Mouse (Mus musculus) G1E (cell line): Measurements from ENCODE around the gene Gm45062. TPM values are rescaled to one million over a fixed set of nuclear protein-coding genes. Genes with fewer than 3 reads are reported as not detected.

Source experiments
- ATAC-seq: 2 replicates; pipeline ENCODE4 v1.8.0; 2016; ENCODE audit warnings: mild to moderate bottlenecking; ENCODE audit not compliant: insufficient number of reproducible peaks, poor library complexity, low FRiP score, severe bottlenecking; ENCODE audit errors: extremely low read depth
- DNase-seq: peaks from one replicate; pipeline ENCODE4 v3.0.0; 2012; ENCODE audit warnings: low spot score
- H3K27me3 ChIP-seq: 2 replicates; pipeline ENCODE4 v1.6.1; 2012; ENCODE audit warnings: mild to moderate bottlenecking, low read length, inconsistent platforms; ENCODE audit not compliant: insufficient read depth
- H3K36me3 ChIP-seq: replicated peaks from 2 replicates; pipeline ENCODE3; 2012; ENCODE audit warnings: mild to moderate bottlenecking, inconsistent platforms
- H3K4me1 ChIP-seq: 2 replicates; pipeline ENCODE4 v1.6.1; 2012; ENCODE audit warnings: low read depth, low read length, inconsistent platforms, mixed read lengths; ENCODE audit not compliant: insufficient read depth
- H3K4me3 ChIP-seq: 2 replicates; pipeline ENCODE4 v1.5.1; 2012; ENCODE audit warnings: low read depth, mild to moderate bottlenecking, inconsistent platforms, low read length, moderate library complexity, mixed read lengths
- H3K9me3 ChIP-seq: replicated peaks from 2 replicates; pipeline ENCODE4 v1.6.1; 2012; ENCODE audit warnings: inconsistent platforms
- CTCF ChIP-seq: IDR thresholded peaks from 2 replicates; pipeline ENCODE4 v1.5.1; 2012; ENCODE audit warnings: low read depth, low read length, inconsistent platforms, mixed read lengths
- GATA1 ChIP-seq: IDR thresholded peaks from 2 replicates; pipeline ENCODE4 v1.6.1; 2012; ENCODE audit warnings: borderline replicate concordance, low read length, inconsistent platforms, mixed read lengths
- GATA2 ChIP-seq: IDR thresholded peaks from 2 replicates; pipeline ENCODE4 v1.6.1; 2012; ENCODE audit warnings: low read depth, low read length, inconsistent platforms, borderline replicate concordance
- POLR2AphosphoS5 ChIP-seq: IDR thresholded peaks from 2 replicates; pipeline ENCODE4 v1.6.1; 2012; ENCODE audit warnings: low read depth, low read length, inconsistent platforms; ENCODE audit not compliant: insufficient replicate concordance
- TAL1 ChIP-seq: conservative IDR thresholded peaks from 2 replicates; pipeline ENCODE4 v1.6.1; 2012; ENCODE audit warnings: low read depth, low read length, inconsistent platforms, mixed read lengths
- polyA plus RNA-seq: library from polyadenylated mRNA; stranded (reverse); fragments of >175 nt; gene quantifications from 2 replicates; pipeline ENCODE4 v1.2.3, GENCODE M21; 2012
- total RNA-seq, 2 experiments: library from RNA; stranded (forward) in 1 of 2; stranded (reverse) in 1 of 2; fragments of 200-1000 nt in 1 of 2; fragments of >200 nt in 1 of 2; fragmentation: Nextera tagmentation in 1 of 2; gene quantifications; 2 replicates each; pipeline ENCODE4 v1.2.3; 2014 to 2017

The Gm45062 gene
- total and polyA plus RNA-seq, 3 experiments = 57.6 to 88.3 TPM; not detected in 1

DNA sequence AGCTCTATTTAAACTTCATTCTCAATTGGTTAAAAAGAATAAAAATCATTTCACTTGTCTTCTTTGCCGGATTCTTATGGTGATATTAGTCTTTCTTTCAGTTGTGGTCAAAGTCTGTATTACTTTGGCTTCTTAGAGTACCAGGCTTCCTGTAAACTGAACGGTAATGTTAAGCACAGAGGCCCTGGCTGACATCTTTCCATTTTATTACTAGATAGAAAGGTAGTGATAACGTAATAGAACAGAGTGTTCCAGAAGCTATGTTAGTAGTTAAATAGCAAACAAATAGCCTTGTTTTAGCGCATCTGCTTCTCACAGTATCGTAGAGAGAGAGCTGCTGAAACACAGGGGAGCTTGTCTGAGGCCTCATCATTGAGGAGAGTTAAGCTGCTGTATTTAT lies 146.6 kb downstream of the Gm45062 start:
- peaks cover 30% of the 10 kb centered on the region for H3K4me1 ChIP-seq
- no peak for TF ChIP-seq TAL1
- TF ChIP-seq CTCF = no peak
- TF ChIP-seq POLR2AphosphoS5 = no peak
- TF ChIP-seq GATA2 = no peak
- TF ChIP-seq GATA1 = no peak
- no peak for ATAC-seq

GRCm38 (mm10) chr6:8408332-8408731 lies 149.1 kb downstream of the Gm45062 start:
- TF ChIP-seq POLR2AphosphoS5 (no peak), GATA1 (no peak), CTCF (no peak), GATA2 (no peak), TAL1 (no peak)
- ATAC-seq = no peak
- Histone ChIP-seq H3K36me3 (peaks cover 9% of the 10 kb centered on the region), H3K4me3 (no peak overlapping the region), H3K27me3 (no peaks in the 10 kb centered on the region), H3K4me1 (peaks cover 36% of the 10 kb centered on the region), H3K9me3 (no peaks in the 10 kb centered on the region)
- no peak for DNase-seq

More for the DNA sequence above, 146.6 kb downstream of the Gm45062 start:
- Histone ChIP-seq H3K4me3 (no peak overlapping the region), H3K36me3 (peaks cover 21% of the 10 kb centered on the region), H3K27me3 (no peaks in the 10 kb centered on the region), H3K9me3 (no peaks in the 10 kb centered on the region)
- DNase-seq = no peak

GRCm38 (mm10) chr6:8409865-8410264 lies 150.6 kb downstream of the Gm45062 start:
- Histone ChIP-seq H3K36me3 (peaks cover 11% of the 10 kb centered on the region), H3K9me3 (no peaks in the 10 kb centered on the region), H3K4me3 (no peak overlapping the region), H3K27me3 (no peaks in the 10 kb centered on the region), H3K4me1 (peaks cover 46% of the 10 kb centered on the region)
- TF ChIP-seq GATA1 = no peak
- no peak for TF ChIP-seq POLR2AphosphoS5
- TF ChIP-seq GATA2 = no peak
- no peak for TF ChIP-seq CTCF
- TF ChIP-seq TAL1 = no peak
- DNase-seq = no peak
- no peak for ATAC-seq

DNA sequence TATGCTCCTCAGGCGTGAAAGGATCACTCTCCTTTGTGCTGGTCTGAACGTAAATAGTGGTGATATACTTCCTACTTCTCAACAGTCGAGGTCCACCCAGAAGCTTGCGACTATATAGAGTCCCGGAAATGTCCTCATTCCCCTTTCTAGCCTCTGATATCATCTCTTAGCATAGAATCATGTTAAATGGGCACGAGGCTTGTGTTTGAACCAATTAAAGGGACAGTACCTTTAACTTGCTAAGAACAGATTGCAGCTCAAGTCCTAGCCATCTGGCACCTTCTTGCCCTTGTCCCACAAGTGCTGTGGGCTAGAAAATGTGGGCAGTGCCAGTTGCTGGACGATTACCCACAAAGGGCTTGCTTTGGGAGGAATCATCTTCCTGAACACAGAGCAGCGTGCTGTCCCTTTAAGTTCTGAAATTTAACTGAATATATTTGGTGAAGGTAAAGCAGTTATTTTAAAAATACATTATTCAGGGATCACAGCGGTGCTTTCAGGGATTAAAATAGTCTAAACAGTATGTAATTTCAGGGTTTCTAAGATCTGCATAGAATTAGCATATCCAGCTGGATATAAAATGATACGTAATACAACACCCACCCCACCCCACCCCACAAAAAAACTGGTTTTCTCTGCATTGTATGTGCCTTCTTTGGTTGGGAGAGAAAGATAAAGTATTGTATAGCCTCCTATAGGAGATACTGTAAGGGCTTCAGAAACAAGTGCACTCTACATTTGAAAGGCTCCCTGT lies 153.8 kb downstream of the Gm45062 start:
- H3K27me3 ChIP-seq = no peaks in the 10 kb centered on the region
- H3K4me3 ChIP-seq = no peak overlapping the region
- ATAC-seq = peak; percentile 73

GRCm38 (mm10) chr6:8414020-8414419 lies 154.8 kb downstream of the Gm45062 start:
- ATAC-seq = no peak
- H3K27me3 ChIP-seq = no peaks in the 10 kb centered on the region
- peaks cover 12% of the 10 kb centered on the region for H3K36me3 ChIP-seq
- no peak for TF ChIP-seq GATA2
- no peak for TF ChIP-seq GATA1
- TF ChIP-seq TAL1 = no peak
- no peak for TF ChIP-seq POLR2AphosphoS5
- no peak for TF ChIP-seq CTCF
- no peak for DNase-seq
- peak overlapping the region; percentile 60; the same call in 1 of the 2 replicates for H3K4me3 ChIP-seq
- H3K4me1 ChIP-seq = peaks cover 35% of the 10 kb centered on the region
- no peaks in the 10 kb centered on the region for H3K9me3 ChIP-seq

More for the DNA sequence above, 153.8 kb downstream of the Gm45062 start:
- peaks cover 12% of the 10 kb centered on the region for H3K36me3 ChIP-seq
- no peaks in the 10 kb centered on the region for H3K9me3 ChIP-seq
- TF ChIP-seq GATA1 = no peak
- DNase-seq = peak; percentile 32
- peaks cover 39% of the 10 kb centered on the region for H3K4me1 ChIP-seq

DNA sequence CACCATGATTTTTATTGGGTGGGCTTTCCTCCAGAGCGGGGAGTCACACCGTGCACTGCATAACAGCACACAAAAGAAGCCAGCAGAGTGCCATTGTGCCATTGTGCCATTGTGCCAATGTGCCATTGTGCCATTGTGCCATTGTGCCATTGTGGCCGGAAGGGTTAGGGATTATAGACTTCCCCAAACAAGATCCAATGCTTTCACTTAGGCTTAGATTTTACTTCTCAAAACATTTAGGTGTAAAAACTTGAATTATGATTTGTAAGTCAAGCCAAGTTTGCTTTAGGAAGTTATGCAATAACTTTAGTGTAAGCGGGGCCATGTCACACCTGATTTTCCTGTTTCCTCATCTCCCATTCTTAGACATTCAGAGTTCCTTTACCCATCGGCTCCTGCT lies 156.6 kb downstream of the Gm45062 start:
- Histone ChIP-seq H3K4me1 (peaks cover 43% of the 10 kb centered on the region), H3K9me3 (no peaks in the 10 kb centered on the region), H3K4me3 (no peak overlapping the region), H3K27me3 (no peaks in the 10 kb centered on the region), H3K36me3 (peaks cover 12% of the 10 kb centered on the region)
- no peak for ATAC-seq
- no peak for TF ChIP-seq CTCF
- no peak for TF ChIP-seq GATA2
- TF ChIP-seq GATA1 = no peak
- no peak for TF ChIP-seq POLR2AphosphoS5
- no peak for TF ChIP-seq TAL1
- DNase-seq = no peak

- Histone ChIP-seq H3K9me3 (no peaks in the 10 kb centered on the region), H3K27me3 (no peaks in the 10 kb centered on the region), H3K4me1 (peaks cover 52% of the 10 kb centered on the region), H3K4me3 (no peak overlapping the region), H3K36me3 (peaks cover 10% of the 10 kb centered on the region)
- TF ChIP-seq CTCF = no peak
- no peak for TF ChIP-seq GATA1
- TF ChIP-seq POLR2AphosphoS5 = no peak
- TF ChIP-seq GATA2 = no peak
- TF ChIP-seq TAL1 = no peak
- DNase-seq = no peak
- no peak for ATAC-seq
These were observed 157.7 kb downstream of the Gm45062 start for GRCm38 (mm10) chr6:8416802-8417569.
